ENCODE assay signal across 28 mouse cellular contexts in the genomic region with DNA sequence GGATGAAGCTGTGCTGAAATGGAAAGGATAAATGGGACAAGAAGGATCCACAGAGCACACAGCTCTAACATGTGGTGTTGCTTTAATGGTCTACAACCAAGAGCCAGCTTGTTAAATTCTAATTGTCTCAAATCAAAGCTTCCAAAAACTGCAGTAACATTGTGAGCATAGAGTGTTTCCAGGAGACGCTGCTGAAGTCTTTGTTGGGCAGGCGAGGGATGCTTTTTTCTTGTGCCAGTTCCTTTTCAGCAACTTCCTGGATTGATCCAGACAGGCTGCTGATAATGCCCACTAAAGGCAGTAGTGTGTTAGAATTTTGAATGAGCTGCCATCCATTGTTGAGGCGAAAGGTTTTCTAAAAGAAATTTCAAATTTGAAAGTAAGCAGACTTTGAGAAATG. TPM values are rescaled to one million over a fixed set of nuclear protein-coding genes. Genes with fewer than 3 reads are reported as not detected.
A peak's percentile ranks its signal among the peaks of the same experiment; 100 is the strongest.
DNase-seq lines count a peak whose midpoint lies in the region; ATAC-seq and TF ChIP-seq lines count a peak whose summit lies in the region.
"Had no signal": no experiment of that assay in that cellular context is flagged by ENCODE, and none has a peak within 500 bp of the region (broad histone marks: within the 10 kb centered on the region; RNA-seq: fewer than 3 reads in every experiment).

No protein-coding gene starts in this region.

- peak; percentile 55 for ATAC-seq in forebrain, postnatal 0 days
- no peak for ATAC-seq in forebrain, embryonic 11.5 days (replicated peaks; ENCODE audit: low FRiP score)
- ATAC-seq: activated CD4-positive, CD25-positive, alpha-beta regulatory T cell, adult 4 months; CD4-positive, CD25-positive, alpha-beta regulatory T cell, adult 4 months; forebrain, embryonic 15.5 days; intestine, postnatal 0 days had no signal

- 41% methylated on average over 3 of the region's 3 CpGs for WGBS in forebrain, postnatal 0 days
- 82% methylated on average over 3 of the region's 3 CpGs for WGBS in forebrain, embryonic 11.5 days
- WGBS in hindbrain, embryonic 10.5 days, result 78% methylated on average over 3 of the region's 3 CpGs

- no peaks in the 10 kb centered on the region for H3K4me1 ChIP-seq in forebrain, postnatal 0 days (ENCODE audit: insufficient read depth)
- no peaks in the 10 kb centered on the region for H3K4me1 ChIP-seq in forebrain, embryonic 11.5 days (replicated peaks; ENCODE audit: control insufficient read depth, insufficient read depth, low read length)
- H3K4me1 ChIP-seq in hindbrain, embryonic 10.5 days (replicated peaks), result no peaks in the 10 kb centered on the region
- H3K4me1 ChIP-seq: embryonic facial prominence, embryonic 12.5 days; embryonic facial prominence, embryonic 15.5 days; forebrain, embryonic 15.5 days; heart, embryonic 10.5 days; heart, embryonic 13.5 days; hindbrain, embryonic 12.5 days; hindbrain, embryonic 15.5 days had no signal

- no peak overlapping the region for H3K9ac ChIP-seq in forebrain, postnatal 0 days
- no peak overlapping the region for H3K9ac ChIP-seq in forebrain, embryonic 11.5 days (ENCODE audit: low read length)
- H3K9ac ChIP-seq: embryonic facial prominence, embryonic 12.5 days; embryonic facial prominence, embryonic 15.5 days; forebrain, embryonic 15.5 days; heart, embryonic 13.5 days; hindbrain, embryonic 12.5 days; hindbrain, embryonic 15.5 days had no signal

- peak; percentile 18 for DNase-seq in forebrain, postnatal 0 days
- DNase-seq in forebrain, embryonic 11.5 days (ENCODE audit: low spot score), result no peak
- peak; percentile 8 for DNase-seq in layer of hippocampus, adult 9-11 months
- DNase-seq in layer of hippocampus, postnatal 36 days, result no peak
- DNase-seq in Muller cell, postnatal 12 days (ENCODE audit: inconsistent ontology term), result peak; percentile 15
- peak; percentile 26 for DNase-seq in brain, adult 2 months (ENCODE audit: low read depth, low spot score)
- DNase-seq in hindbrain, embryonic 10.5 days (ENCODE audit: low spot score), result no peak
- DNase-seq: adrenal gland, adult 8-10 months; adrenal gland, postnatal 25 days; cerebellum, adult 11 months; cerebellum, adult 2 months; cerebellum, adult 9-11 months; cerebellum, postnatal 25 days; gastrocnemius, postnatal 10 days; gastrocnemius, postnatal 36 days; heart, adult 2 months; heart, postnatal 14 days; heart, postnatal 4 days had no signal

- peaks cover 48% of the 10 kb centered on the region for H3K36me3 ChIP-seq in forebrain, postnatal 0 days (ENCODE audit: insufficient read depth)
- H3K36me3 ChIP-seq in forebrain, embryonic 11.5 days (ENCODE audit: control insufficient read depth, insufficient read depth, low read length), result no peaks in the 10 kb centered on the region
- H3K36me3 ChIP-seq in hindbrain, embryonic 10.5 days, result peaks cover 43% of the 10 kb centered on the region

- H3K27me3 ChIP-seq in forebrain, postnatal 0 days (ENCODE audit: insufficient read depth, low read length), result no peaks in the 10 kb centered on the region
- no peaks in the 10 kb centered on the region for H3K27me3 ChIP-seq in forebrain, embryonic 11.5 days (ENCODE audit: control insufficient read depth, insufficient read depth, low read length)
- H3K27me3 ChIP-seq in hindbrain, embryonic 10.5 days (ENCODE audit: insufficient read depth, poor library complexity, severe bottlenecking), result no peaks in the 10 kb centered on the region
- H3K27me3 ChIP-seq: embryonic facial prominence, embryonic 12.5 days; embryonic facial prominence, embryonic 15.5 days; forebrain, embryonic 15.5 days; heart, embryonic 13.5 days; hindbrain, embryonic 12.5 days; hindbrain, embryonic 15.5 days had no signal

- H3K27ac ChIP-seq in forebrain, postnatal 0 days (ENCODE audit: low read depth, low read length), result 0 out of 2 replicates have a peak overlapping the region, but pooled peaks have one; percentile 10
- H3K27ac ChIP-seq in forebrain, embryonic 11.5 days (ENCODE audit: low read depth, low read length), result no peak overlapping the region
- H3K27ac ChIP-seq in hindbrain, embryonic 10.5 days, result no peak overlapping the region
- H3K27ac ChIP-seq: embryonic facial prominence, embryonic 12.5 days; embryonic facial prominence, embryonic 15.5 days; forebrain, embryonic 15.5 days; heart, adult 2 months; heart, embryonic 10.5 days; heart, embryonic 13.5 days; hindbrain, embryonic 12.5 days; hindbrain, embryonic 15.5 days had no signal

- no peak for TF ChIP-seq CTCF in forebrain, postnatal 0 days (IDR thresholded peaks at IDR 0.05; ENCODE audit: low read depth)

- no peaks in the 10 kb centered on the region for H3K9me3 ChIP-seq in forebrain, postnatal 0 days (ENCODE audit: low read length)
- no peaks in the 10 kb centered on the region for H3K9me3 ChIP-seq in forebrain, embryonic 11.5 days (ENCODE audit: control insufficient read depth, low read length)
- no peaks in the 10 kb centered on the region for H3K9me3 ChIP-seq in hindbrain, embryonic 10.5 days
- H3K9me3 ChIP-seq: embryonic facial prominence, embryonic 12.5 days; embryonic facial prominence, embryonic 15.5 days; forebrain, embryonic 15.5 days; heart, embryonic 10.5 days; heart, embryonic 13.5 days; hindbrain, embryonic 12.5 days; hindbrain, embryonic 15.5 days had no signal

- H3K4me3 ChIP-seq in forebrain, postnatal 0 days (ENCODE audit: low read depth, low read length), result no peak overlapping the region
- no peak overlapping the region for H3K4me3 ChIP-seq in forebrain, embryonic 11.5 days (ENCODE audit: low read depth, low read length)
- no peak overlapping the region for H3K4me3 ChIP-seq in hindbrain, embryonic 10.5 days
- H3K4me3 ChIP-seq: embryonic facial prominence, embryonic 12.5 days; embryonic facial prominence, embryonic 15.5 days; forebrain, embryonic 15.5 days; heart, adult 2 months; heart, embryonic 10.5 days; heart, embryonic 13.5 days; hindbrain, embryonic 12.5 days; hindbrain, embryonic 15.5 days had no signal

- no peak overlapping the region for H3K4me2 ChIP-seq in forebrain, postnatal 0 days (ENCODE audit: low read depth)
- no peak overlapping the region for H3K4me2 ChIP-seq in forebrain, embryonic 11.5 days (ENCODE audit: low read depth, low read length, severe bottlenecking)
- H3K4me2 ChIP-seq: embryonic facial prominence, embryonic 12.5 days; embryonic facial prominence, embryonic 15.5 days; forebrain, embryonic 15.5 days; heart, embryonic 13.5 days; hindbrain, embryonic 12.5 days; hindbrain, embryonic 15.5 days had no signal

RNA-seq across cellular contexts. Expression of gene Taf1b, which starts 22.9 kb away (rescaled TPM):
- total RNA-seq in forebrain, postnatal 0 days (2014; rRNA removed), result 28.5 and 33.6 TPM in 2 replicates
- 30.5 and 35.3 TPM in 2 replicates for polyA plus RNA-seq in forebrain, postnatal 0 days (2015; fragmentation: Nextera tagmentation; extraction: Ambion mirVana)
- 33.1 and 33.4 TPM in 2 replicates for polyA plus RNA-seq in forebrain, embryonic 11.5 days (2014; fragmentation: Nextera tagmentation; extraction: Ambion mirVana)
- 10 to 100 TPM; 29.4 to 31.0 TPM for total RNA-seq in layer of hippocampus, postnatal 36 days (2021)
- polyA plus RNA-seq in hindbrain, embryonic 10.5 days (2016; fragmentation: Nextera tagmentation; extraction: Ambion mirVana), result 26.2 and 31.1 TPM in 2 replicates

RNA-seq across cellular contexts. Expression of gene Grhl1, which starts 51.0 kb away (rescaled TPM):
- 2.7 and 2.9 TPM in 2 replicates for total RNA-seq in forebrain, postnatal 0 days (2014; rRNA removed)
- polyA plus RNA-seq in forebrain, postnatal 0 days (2015; fragmentation: Nextera tagmentation; extraction: Ambion mirVana), result 1.3 and 2.3 TPM in 2 replicates
- polyA plus RNA-seq in forebrain, embryonic 11.5 days (2014; fragmentation: Nextera tagmentation; extraction: Ambion mirVana), result 0.40 and 0.61 TPM in 2 replicates
- total RNA-seq in layer of hippocampus, postnatal 36 days (2021), result 10 to 100 TPM; 25.1 to 27.7 TPM
- 0.21 and 0.58 TPM in 2 replicates for polyA plus RNA-seq in hindbrain, embryonic 10.5 days (2016; fragmentation: Nextera tagmentation; extraction: Ambion mirVana)

Comparison
In these comparisons a context has a peak if more than half of its experiments do, and no peak if none do; other contexts are left out.
1. DNase-seq: peak in forebrain, postnatal 0 days (single experiment), layer of hippocampus, adult 9-11 months (single experiment), Muller cell, postnatal 12 days (single experiment) and brain, adult 2 months (single experiment); none in forebrain, embryonic 11.5 days (single experiment), layer of hippocampus, postnatal 36 days (0 of 2) and hindbrain, embryonic 10.5 days (single experiment).